Mouse (Mus musculus) cerebellum, adult 18-20 months (tissue): ENCODE results near the gene Gm14214.

Experiments used
- DNase-seq, 2 experiments: peaks; one replicate each; pipeline ENCODE4 v3.0.0; 2021

Gene Gm14214

GRCm38 (mm10) chr2:154729737-154730136 lies 40.1 kb downstream of the Gm14214 start:
- no peak for DNase-seq

DNA sequence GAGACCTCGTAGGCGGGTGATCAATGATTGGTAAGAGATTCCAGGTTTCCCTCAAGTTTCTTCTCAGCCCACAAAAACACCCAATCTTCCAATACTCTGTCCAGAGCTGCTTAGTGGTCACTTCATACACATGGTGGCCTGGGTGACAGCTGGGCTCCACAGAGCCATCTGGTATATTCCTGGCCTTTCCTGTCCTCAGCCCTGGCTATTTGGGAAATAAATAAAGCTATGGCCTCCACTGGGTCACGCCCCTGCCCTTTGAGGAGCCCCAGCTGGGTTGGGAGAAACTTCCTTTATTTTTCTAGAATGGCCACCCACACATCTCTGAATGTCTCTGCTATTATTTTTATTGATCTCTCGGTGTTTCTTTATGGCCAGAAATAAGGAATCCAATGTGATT lies 46.4 kb downstream of the Gm14214 start:
- DNase-seq = no peak

GRCm38 (mm10) chr2:154720315-154720714 lies 49.5 kb downstream of the Gm14214 start:
- DNase-seq = no peak
